Mouse (Mus musculus) E14TG2a.4 (cell line): Measurements from ENCODE around the gene Snrpc.

Source experiments
- CTCF ChIP-seq: conservative IDR thresholded peaks from 2 replicates; pipeline ENCODE4 v1.5.1; 2014; ENCODE audit warnings: low read length
- NANOG ChIP-seq: IDR thresholded peaks from 2 replicates; pipeline ENCODE4 v1.6.1; 2014; ENCODE audit warnings: borderline replicate concordance, low read length, mixed read lengths
- POU5F1 ChIP-seq: IDR thresholded peaks from 2 replicates; pipeline ENCODE4 v1.6.1; 2014; ENCODE audit warnings: low read length, borderline replicate concordance

- TF ChIP-seq CTCF = no peak
- TF ChIP-seq NANOG = no peak
- no peak for TF ChIP-seq POU5F1
Measured at GRCm38 (mm10) chr17:27811980-27812379, 26.0 kb upstream of the Snrpc start.
